Mouse (Mus musculus) CH12F3 (cell line): ENCODE results near the gene Brd4.

Experiments
- in situ Hi-C: fragments of 300-500 bp; cut with MboI; formaldehyde crosslinking; loops from 2 replicates; pipeline ENCODE4 v1.14.3; 2020; ENCODE audit warnings: low sequenced_read_pairs

The Brd4 gene

GRCm38 (mm10) chr17:32284262-32285137 is at the start of gene Brd4:
Gene Brd4, minus strand, starts transcription at chr17:32284722.
- in situ Hi-C loops = no loop called here

DNA sequence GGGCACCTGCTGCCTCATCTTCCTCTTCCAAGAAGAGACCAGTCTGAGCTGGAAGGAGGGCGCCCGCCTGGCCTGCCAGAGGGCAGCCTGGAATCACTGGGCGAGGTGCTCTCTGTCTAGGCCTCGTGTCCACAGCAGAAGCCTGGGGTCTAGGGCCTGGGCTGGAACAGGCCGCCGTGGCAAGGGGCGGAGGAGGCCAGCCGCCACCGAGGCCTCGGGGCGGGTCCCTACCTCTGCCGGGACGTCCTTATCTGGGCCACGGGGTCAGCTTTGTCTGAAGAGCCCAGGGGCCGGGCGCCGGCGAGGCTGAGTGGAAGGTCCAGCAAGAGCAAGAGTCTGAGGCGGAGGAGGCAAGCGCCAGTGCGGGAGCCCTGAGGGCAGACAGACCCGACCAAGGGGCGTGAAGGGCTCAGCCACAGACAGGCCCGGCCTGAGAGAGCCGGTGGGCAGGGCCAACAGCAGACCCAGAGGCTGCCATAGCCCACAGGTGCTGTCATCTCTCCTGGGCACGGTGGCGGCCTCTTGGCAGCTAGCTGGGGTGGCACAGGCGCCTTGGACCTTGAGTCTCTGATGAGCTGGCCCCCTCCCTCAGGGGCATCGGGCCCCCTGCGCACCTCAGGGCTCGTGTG is 49.3 kb upstream of the Brd4 start:
- in situ Hi-C loops = no loop called here

GRCm38 (mm10) chr17:32327501-32327900 is 43.0 kb upstream of the Brd4 start:
- in situ Hi-C loops = no loop called here

GRCm38 (mm10) chr17:32322809-32323208 is 38.3 kb upstream of the Brd4 start:
- in situ Hi-C loops = no loop called here

DNA sequence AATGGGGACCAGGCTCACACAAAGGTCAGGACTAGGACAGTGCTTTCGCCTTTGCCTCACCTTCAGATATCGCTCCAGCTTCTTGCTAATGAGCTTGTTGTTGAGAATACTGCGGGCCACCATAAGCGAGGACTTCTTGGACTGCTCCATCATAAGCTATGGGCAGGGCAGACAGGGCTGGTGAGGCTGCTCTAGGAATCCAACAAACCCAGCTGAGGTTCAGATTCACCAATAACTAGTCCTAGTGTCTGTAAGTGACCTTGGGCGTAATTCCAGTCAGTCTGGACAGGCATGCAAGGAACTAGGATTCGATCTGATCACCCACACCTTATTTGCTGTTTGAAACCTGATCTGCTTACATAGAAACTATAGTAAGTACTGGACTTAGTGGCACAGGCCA is 37.3 kb upstream of the Brd4 start:
- in situ Hi-C loops = no loop called here

- in situ Hi-C loops = no loop called here
Measured at GRCm38 (mm10) chr17:32321390-32321734, 36.8 kb upstream of the Brd4 start.

DNA sequence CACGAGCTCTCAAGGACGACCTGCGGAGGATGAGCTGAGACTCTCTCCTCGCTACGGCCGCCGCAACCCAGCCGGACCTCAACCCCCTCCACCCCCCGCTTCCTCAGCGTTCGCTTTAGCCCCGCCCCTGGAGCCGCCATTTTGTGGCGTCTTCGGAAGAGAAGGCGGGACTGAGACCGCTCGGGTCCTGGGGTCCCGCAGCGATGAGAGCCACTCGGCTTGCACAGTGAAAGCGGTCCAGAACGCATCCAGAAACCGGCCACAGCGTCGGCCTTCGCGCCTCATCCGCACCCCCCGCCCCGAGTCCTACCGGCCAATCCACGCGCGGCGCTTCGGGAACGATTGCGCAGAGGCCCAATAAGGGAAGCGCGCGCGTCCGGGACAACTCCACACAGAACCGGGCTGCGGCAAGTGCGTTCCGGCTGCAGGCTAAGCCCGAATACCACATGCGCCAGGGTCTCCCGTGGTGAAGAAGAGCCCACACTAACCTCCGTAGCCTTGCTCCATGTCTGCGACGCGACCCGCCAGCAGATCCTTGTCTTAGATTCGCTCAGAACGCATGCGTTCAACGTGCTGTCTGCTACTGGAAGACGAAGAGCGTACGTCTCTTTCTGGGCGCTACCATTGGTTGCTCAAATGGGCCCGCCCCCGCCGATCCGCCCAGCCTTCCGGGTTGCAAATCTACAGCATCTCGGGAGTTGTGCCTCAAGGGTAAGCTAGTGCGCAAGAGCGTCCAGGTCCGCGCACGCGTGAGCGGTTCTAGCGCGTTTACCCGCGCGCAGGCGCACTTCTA is 36.3 kb upstream of the Brd4 start, which contains the start of gene Akap8:
TSS of gene Akap8 (minus strand) at position 642 of the 793 bp plus-strand sequence.
- in situ Hi-C loops = no loop called here

DNA sequence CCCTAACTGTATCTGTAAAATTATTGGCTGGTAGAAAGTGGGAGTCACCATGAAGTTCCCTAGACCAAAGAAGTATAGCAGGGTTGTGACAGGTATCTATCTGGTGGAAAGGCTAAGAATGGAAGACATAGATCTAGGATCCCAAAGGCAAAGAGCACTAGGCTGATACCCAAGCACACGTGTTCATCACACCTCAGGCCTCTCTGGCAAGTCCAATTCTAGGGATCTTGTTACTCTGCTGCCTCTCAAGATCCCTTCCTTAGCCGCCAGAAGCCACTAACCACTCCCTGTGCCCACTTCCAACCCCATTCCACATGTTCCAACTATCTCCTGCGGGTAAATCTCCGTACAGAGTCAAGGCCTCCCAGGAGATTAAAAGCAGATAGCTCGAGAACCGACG is 35.4 kb upstream of the Brd4 start:
- in situ Hi-C loops = no loop called here

- in situ Hi-C loops = no loop called here
Measured at GRCm38 (mm10) chr17:32317708-32318107, 33.2 kb upstream of the Brd4 start.

DNA sequence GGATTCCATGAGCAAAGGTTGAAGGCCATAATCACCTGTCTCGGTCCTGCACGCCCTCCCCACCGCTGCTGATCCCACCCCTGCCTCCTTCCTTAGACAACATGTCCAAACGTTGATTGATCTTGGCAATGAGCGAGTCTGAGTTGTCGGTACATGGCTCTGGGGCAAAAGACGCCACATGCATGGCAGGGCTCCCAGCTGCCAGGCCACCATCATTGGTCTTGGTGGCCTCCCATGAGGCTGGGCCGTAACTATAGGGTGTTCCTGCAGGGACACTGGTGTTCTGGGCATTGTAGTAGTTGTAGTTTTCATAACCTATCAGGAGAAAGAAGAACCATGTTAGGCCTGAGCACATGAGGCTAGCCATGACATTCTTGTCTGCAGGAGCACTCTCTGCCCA is 32.5 kb upstream of the Brd4 start:
- in situ Hi-C loops = no loop called here

DNA sequence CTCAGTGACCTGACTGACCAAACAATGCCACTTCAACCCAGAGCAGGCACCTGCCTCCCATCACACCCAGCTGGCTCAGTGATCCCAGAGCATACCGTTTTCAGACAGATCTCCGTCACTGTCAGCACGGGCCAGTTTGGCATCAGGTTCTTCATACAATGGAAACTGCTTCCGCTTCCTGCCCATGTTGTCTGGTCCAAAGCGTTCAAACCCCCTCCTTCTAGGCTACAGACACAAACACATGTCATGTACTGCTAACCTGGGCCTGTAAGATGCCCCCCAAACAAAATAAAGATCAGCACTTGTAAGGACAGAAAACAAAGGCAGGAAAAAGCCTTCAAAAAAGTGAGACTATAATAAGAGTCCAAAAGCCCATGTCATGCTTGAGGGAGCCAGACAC is 31.0 kb upstream of the Brd4 start:
- in situ Hi-C loops = no loop called here

- in situ Hi-C loops = no loop called here
Measured at GRCm38 (mm10) chr17:32313892-32314291, 29.4 kb upstream of the Brd4 start.

- in situ Hi-C loops = no loop called here
Measured at GRCm38 (mm10) chr17:32312801-32313200, 28.3 kb upstream of the Brd4 start.

DNA sequence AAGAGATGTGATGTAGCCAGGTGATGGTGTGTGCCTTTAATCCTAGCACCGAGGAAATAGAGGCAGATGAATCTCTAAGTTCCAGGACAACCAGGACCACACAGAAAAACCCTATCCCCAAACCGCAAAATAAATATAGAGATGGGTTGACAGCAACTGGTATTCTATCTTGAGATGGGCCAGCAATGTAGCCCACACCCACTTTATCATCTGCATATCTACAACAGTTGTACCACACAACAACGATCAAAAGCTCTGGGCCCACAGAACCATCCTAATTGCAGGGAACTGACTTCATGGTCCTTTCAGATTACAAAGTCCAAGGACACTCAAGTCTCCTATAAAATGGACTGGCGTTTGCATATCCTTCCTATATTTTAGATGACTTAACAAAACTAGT is 23.4 kb upstream of the Brd4 start:
- in situ Hi-C loops = no loop called here

DNA sequence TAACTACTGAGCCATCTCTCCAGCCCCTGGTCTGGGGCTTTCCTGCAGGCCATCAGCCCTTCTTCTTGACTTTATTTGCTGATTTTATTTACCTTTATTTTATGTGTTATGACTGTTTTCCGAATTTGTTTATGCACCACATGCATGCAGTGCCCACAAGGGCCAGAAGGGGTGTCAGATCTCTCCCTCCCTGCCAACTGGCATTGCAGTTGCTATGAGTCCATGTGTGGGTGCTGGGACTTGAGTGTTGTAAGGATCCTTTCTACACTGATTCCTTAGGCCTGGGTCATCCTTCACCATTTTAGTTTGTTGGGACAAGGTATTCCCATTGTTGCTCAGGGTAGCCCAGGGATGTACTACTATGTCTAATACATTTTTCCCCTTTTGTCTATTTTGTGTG is 13.6 kb upstream of the Brd4 start:
- in situ Hi-C loops = no loop called here

DNA sequence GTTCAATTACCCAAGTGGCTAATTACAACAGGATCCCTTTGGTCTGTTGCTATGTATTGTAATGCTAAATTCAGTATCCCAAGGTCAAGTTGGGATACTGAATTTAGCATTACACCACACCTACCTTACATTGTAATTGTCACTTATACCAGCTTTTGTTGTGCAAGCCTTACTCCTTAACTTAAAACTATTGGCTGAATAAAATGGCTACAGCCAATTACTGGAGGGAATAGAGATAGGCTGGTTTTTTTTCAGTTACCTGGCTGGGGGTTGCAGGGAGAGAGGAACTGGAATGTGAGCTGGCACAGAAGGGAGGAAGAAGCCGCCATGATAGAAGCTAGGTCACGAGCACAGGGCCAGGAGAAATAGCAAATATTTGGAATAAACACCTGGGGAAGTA is 11.4 kb upstream of the Brd4 start:
- in situ Hi-C loops = no loop called here

GRCm38 (mm10) chr17:32295160-32295559 is 10.6 kb upstream of the Brd4 start:
- in situ Hi-C loops = no loop called here

- in situ Hi-C loops = no loop called here
Measured at GRCm38 (mm10) chr17:32285138-32285670, 682 bp upstream of the Brd4 start.

GRCm38 (mm10) chr17:32283771-32284221 is 726 bp downstream of the Brd4 start:
- in situ Hi-C loops = no loop called here

GRCm38 (mm10) chr17:32283341-32283740 is 1.2 kb downstream of the Brd4 start:
- in situ Hi-C loops = no loop called here

DNA sequence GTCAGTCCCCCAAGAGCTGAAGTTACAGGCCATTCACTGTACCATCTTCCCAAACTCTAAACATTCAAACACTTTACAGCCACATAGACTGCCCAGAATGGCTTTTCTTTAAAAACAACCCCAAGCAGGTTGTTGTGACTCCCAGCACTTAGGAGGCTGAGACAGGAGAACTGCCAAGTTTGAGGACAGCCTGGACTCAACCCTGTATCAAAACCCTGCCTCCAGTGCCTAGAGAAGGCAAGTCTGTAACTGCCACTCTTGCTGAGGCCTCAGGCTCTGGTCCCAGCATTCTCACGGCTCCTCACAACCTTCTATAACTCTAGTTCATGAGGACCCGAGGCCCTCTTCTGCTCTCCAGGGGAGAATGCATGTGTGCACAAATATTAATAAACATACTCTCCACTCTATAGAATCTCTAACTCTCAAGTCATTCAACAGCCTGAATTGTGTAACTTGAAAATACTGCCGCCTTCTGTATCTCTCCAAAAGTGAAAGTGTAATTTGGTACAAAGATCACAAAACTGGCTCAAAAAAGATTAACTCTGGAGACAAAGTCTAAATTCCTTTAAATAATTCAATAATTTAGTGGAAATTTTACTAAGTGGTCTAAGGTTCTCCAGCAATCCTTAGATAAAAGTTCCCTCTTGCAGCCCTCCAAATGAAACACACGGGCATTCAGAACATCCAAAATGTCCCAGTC is 2.8 kb downstream of the Brd4 start:
- in situ Hi-C loops = no loop called here
